Mouse (Mus musculus) CD4-positive, CD25-positive, alpha-beta regulatory T cell, adult 4 months (primary cell): Measurements from ENCODE around the gene Rarg. TPM values are rescaled to one million over a fixed set of nuclear protein-coding genes. Genes with fewer than 3 reads are reported as not detected.
"Not testable (repeated sequence)": the region's sequence is repeated elsewhere in the genome, so short reads cannot be mapped to it uniquely, and the experiment has no call there.

Experiments
- ATAC-seq: one replicate; pipeline ENCODE4 v1.8.0; 2017
- polyA plus RNA-seq, 2 experiments: library from polyadenylated mRNA; unstranded; fragments of 100-300 nt; shearing (Covaris generic); gene quantifications; one replicate each; pipeline ENCODE4 v1.2.1; 2017

Rarg gene
- polyA plus RNA-seq, 2 experiments from 2014 or later, result 17.7 to 18.3 TPM

DNA sequence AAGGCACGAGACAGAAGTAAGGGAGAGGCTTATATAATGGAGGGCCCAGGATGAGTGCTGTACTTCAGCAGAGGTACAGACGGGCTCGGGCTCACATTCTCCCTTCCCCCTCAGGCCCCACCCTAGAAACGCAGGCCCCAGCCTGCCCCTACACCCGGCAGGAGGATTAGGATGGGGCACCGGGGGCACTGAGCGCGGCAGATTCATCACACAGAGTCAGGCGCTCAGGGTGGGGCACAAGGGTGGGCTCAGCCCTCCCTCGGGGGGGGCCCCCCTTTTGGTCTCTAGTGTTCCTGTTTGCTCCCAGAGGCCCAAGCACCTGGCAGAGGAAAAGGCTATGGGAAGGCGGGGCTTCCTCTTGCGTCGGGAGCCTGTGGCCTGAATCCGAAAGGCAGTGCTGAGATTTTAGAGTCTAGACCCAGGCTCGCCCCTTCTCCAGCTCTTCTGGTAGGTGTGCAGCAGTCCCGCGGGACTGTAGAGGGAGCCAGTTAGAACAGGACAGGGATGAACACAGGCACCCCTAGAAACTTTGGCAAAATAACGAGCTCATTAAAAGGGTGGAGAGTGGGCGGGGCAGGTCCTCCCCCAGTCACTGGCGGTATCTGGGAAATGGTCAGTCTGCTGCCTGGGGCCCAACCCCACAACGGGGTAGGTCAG lies 21.8 kb downstream of the Rarg start:
- no peak for ATAC-seq

- ATAC-seq, result peak; percentile 18
Measured at GRCm38 (mm10) chr15:102233896-102234295, 23.4 kb downstream of the Rarg start.

- no peak for ATAC-seq
Measured at GRCm38 (mm10) chr15:102232764-102233163, 24.6 kb downstream of the Rarg start.

- ATAC-seq, result peak; percentile 74
Measured at GRCm38 (mm10) chr15:102231748-102232147, 25.6 kb downstream of the Rarg start, which contains the start of gene Itgb7. Itgb7 (minus strand) TSS chr15:102231944.

- ATAC-seq, result peak; percentile 65
Measured at GRCm38 (mm10) chr15:102230408-102231321, 26.7 kb downstream of the Rarg start.

DNA sequence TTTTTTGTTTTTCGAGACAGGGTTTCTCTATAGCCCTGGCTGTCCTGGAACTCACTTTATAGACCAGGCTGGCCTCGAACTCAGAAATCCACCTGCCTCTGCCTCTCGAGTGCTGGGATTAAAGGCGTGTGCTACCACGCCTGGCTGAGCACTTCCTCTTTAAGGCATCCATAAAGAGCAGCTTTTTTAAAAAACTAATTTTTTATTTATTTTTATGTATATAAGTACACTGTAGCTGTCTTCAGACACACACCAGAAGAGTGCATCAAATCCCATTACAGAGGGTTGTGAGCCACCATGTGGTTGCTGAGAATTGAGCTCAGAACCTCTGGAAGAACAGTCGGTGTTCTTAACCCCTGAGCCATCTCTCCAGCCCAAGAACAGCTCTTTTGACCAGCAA lies 31.7 kb downstream of the Rarg start:
- ATAC-seq, result not testable (repeated sequence)

GRCm38 (mm10) chr15:102224992-102225617 lies 32.2 kb downstream of the Rarg start:
- ATAC-seq, result peak; percentile 89

DNA sequence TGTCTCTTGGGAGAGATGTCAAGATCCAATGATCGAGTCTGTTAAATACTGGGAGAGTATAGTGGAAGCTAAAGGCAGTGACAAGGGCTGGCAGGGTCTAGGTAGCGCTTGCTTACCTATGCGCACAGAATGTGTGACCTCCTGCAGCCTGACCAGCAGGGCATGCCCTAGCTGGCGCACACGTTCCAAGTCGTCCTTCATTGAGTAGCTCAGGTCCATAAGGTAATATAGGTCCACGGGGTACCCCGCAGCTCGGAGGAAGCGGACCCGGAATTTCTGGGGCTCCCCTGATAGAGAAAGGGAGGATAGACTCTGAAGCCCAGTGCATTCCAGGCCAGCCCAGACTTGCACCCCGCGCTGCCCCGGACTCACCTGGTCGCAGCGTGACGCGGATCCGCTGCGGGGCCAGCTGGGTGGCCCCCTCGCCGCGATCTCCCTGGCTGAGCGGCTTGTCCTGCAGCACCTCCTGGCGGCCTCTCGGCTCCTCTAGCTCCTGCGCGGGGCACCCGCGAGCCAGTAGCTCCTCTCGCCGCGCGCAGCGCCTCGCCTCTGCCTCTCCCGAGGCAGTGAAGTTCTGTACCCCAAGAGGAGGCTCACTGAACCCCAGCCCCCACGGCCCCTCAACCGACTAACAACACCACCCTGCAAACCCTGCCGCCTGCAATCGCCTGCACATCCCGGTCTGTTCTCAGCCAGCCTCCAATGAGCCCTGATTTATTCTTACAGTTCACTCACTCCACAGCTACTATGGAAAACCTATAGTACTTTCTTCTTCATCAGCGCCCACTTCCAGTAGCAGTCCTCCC lies 32.9 kb downstream of the Rarg start:
- ATAC-seq, result peak; percentile 46

GRCm38 (mm10) chr15:102222386-102222785 lies 34.9 kb downstream of the Rarg start:
- ATAC-seq, result no peak

- ATAC-seq, result peak; percentile 30
Measured at GRCm38 (mm10) chr15:102217325-102217724, 40.0 kb downstream of the Rarg start.

- ATAC-seq, result no peak
Measured at GRCm38 (mm10) chr15:102216459-102217228, 40.7 kb downstream of the Rarg start.

- no peak for ATAC-seq
Measured at GRCm38 (mm10) chr15:102215624-102216023, 41.7 kb downstream of the Rarg start.

DNA sequence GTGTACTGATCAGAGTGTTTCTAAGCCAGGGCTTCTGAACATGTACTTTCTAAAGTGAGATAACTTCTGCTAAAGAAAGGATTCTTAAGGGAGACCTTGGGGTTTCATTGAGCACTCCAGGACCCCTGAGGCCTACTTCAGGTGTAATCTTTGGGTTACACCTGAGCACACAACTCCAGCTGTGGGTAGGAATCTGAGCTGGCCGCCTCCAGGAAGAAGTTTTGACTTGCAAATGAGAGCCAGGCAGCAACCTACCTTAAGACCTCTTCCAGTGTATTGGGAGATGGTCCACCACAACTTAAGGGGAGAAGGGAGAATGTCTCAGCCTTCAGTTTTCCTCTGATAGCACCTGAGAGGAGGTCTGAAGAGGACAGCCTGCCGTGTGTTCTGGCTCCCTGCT lies 43.2 kb downstream of the Rarg start:
- no peak for ATAC-seq

- ATAC-seq, result no peak
Measured at GRCm38 (mm10) chr15:102211895-102212294, 45.4 kb downstream of the Rarg start.

- no peak for ATAC-seq
Measured at GRCm38 (mm10) chr15:102210816-102211215, 46.5 kb downstream of the Rarg start.

DNA sequence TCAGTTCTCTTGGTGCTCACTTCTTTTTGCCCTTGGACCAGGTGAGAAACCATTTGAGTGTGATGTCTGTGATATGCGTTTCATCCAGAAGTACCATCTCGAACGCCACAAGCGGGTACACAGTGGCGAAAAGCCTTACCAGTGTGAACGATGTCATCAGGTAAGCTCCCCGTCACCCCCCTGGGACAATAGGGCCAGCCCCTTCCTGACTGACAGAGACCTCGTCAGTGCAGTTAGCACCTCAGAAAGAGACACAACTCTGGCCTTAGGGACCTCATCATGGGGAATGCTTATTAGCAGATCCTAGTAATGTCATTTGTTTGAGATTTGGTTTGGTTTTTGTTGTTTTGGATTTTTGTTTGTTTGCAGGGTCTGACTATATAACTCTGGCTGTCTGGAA lies 48.2 kb downstream of the Rarg start:
- ATAC-seq, result no peak

- no peak for ATAC-seq
Measured at GRCm38 (mm10) chr15:102208092-102208561, 49.2 kb downstream of the Rarg start.

GRCm38 (mm10) chr15:102207351-102207750 lies 50.0 kb downstream of the Rarg start:
- ATAC-seq, result no peak

DNA sequence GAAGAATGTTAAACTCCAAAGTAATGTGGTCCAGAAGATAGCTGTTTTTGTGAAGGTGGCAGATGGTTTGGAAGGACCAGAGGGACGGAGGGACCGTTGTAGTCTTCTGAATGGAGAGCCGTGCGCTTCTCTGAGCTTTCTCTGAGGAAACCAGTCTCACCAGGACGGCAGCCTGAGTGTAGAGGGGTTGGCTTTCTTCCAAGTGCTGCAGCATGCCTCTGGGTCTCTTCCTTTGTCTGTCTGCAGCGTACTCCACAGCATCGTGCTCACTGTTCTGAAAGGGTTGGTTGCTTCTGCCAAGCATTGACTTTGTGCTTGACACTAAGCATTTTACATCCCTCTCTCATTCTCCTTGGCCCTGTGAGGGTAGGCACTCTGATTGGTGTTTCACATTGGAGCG lies 51.5 kb downstream of the Rarg start:
- no peak for ATAC-seq

DNA sequence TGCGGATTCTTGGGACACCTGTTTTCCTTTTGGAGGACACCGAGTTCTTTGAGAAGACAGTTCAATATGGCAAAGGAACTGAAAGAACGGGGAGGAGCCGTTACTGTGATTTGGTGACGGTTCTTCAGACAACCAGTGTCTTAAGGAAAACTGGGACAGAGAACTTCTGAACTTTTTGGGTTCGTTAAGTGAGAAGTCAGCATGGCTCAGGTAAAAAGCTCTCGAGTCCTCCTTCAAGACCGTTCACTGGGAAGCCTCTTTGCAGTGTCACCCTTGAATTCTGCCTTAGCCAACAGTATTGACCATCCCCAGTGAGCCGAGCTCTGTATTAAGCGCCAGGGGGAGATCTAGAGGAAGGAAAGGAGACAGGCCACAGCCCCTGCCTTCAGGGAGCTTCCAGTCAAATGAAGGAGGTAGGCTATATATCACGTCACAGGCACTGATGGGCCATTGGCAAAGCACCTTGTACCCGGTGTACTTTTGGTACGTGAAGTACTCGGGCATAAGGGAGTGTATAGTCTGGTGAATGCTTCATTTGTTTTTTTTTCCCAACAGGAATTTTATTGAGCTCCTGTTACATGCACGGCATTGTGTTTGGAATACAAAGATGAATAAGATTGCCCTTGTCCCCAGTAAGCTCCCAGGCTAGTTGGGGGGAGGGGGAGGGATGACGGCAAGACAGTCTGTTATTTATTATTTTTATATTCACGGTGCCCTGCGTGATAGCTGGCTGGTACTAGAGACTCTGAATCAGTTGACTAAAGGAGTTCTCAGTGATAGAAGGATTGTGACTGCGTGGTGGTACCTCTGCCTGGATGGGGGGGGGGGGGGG lies 52.4 kb downstream of the Rarg start, which contains the start of gene Csad:
Csad (minus strand) TSS at position 51 of the 832 bp plus-strand sequence.
- no peak for ATAC-seq
